Mouse (Mus musculus) cerebellum, adult (tissue): ENCODE measurements at regions not wholly inside any gene's neighbourhood (a gene's known extent, or its start where the extent isn't known, plus 50 kb on each side); places are given as distances from the start of the nearest gene placed in this dataset.
A peak's percentile ranks its signal among the peaks of the same experiment; 100 is the strongest.

ENCODE experiments used
- ATAC-seq: cut with Nextera tagmentation; 2 replicates; pipeline ENCODE4 v1.9.2; 2017; ENCODE audit warnings: mild to moderate bottlenecking, moderate library complexity, mixed read lengths; ENCODE audit not compliant: insufficient number of reproducible peaks, low FRiP score, low TSS enrichment

- no peak for ATAC-seq
Observed at GRCm38 (mm10) chr10:126505988-126506387, 395.2 kb downstream of the Atp23 start.

DNA sequence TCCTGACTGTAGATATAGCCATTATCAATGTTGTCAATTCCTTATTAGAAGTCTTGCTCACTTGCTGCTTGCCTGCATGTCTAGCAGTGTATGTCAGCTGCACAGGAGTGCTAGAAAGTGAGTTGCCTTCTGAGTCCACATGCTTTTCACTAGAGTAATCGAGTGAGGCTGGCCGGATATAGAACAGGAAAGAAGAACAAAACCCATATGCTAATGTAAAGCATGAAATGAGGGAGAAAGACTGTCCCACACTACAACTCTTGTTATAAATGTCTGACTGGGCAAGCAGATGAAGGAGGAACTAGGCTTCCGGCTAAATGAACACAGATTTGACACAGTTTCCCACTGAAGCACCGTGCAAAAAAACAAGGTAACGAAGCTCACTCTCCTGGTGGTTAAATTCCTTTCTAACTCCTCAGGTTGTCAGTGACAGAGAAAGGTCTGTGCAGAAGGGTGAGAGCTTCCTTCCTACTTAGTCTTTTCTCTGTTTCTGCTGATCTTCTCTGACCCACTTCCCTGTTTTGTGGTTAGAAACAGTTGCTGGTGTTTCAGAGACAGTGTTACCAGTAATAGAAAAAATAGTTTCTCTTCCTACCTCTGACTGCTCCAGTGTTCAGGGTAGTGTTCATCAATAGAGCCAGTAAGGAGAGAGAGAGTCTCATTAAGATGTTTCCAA lies 399.0 kb downstream of the Atp23 start:
- peak; percentile 31; the same call in 1 of the 2 replicates for ATAC-seq

- ATAC-seq: no peak
Observed at GRCm38 (mm10) chr10:126498726-126499125, 402.4 kb downstream of the Atp23 start.

DNA sequence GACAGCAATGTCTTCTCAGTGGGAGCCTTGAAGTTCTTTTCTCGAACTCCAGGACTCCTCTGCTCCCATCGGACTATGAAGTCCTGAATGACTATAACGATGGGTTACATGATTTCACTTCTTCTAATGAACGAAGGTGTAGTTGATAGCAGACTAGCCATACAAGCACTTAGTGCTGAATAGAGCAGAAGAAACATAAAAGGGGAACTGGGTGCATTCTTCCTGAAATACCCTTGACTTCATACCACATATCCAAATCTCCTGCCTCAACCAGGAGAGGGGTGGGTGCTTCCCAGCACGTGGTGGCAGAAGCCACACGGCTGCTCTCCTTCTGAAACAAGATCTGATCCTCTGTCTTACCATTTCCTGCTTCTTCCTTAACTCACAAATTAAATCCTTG lies 407.4 kb downstream of the Atp23 start:
- no peak for ATAC-seq

DNA sequence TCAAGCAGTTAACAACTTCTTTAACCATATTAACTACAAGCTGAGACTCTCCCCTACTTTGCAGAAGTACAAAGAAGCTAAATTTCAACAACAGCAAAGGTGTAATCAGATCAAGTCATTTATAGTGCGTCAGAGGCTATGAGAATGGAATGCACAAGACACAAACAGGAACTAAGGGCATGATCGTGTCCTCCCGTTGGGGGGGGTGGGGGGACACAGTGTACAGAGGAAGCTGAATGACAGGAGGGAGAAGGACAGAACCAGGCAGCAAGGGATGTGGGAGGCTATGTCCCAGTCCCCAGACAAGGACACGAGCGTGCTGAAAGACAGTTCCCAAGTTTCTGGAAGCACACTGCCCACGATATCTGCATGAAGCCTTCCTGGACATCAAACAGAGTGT lies 408.9 kb downstream of the Atp23 start:
- no peak for ATAC-seq

GRCm38 (mm10) chr10:126485129-126485528 lies 416.0 kb downstream of the Atp23 start:
- no peak for ATAC-seq

DNA sequence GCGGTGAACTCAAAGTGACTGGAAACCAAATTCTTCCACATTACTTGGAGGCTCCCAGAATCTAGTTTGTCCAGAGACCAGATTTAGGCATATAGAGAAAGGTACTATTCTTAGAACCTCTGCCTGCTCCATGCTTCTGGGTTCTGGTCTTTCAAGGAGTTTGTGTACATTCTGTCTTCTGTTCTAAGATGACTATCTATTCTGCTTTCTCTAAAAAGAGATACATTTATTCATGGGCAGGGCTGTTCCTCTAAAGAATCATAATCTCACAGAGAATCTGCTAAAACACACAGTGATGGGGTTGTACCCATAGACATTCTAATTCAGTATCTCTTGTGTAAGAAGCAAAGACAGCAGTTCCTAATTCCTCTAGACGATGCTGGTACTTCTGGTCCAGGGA lies 417.7 kb downstream of the Atp23 start:
- no peak for ATAC-seq

GRCm38 (mm10) chr10:126480382-126480781 lies 420.8 kb downstream of the Atp23 start:
- ATAC-seq: no peak

DNA sequence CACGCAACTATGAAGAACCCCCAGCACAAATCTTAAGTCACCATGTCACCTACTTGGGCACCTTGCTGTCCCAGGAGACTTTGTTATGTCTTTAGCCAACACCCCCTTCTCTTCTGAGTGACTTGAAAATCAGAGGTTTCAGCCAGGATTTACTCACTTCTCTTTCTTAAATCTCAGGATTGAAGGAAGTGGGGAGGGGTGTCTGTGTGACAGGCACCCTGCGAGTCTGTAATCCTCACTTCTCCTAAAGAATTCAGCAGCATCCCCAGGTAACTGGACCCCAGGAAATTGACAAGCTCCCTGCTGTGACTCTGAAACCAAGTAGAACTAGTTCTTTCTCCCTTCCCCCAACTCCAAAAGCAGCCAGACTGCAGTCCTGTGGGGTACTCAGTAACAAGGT lies 421.4 kb downstream of the Atp23 start:
- ATAC-seq: no peak

DNA sequence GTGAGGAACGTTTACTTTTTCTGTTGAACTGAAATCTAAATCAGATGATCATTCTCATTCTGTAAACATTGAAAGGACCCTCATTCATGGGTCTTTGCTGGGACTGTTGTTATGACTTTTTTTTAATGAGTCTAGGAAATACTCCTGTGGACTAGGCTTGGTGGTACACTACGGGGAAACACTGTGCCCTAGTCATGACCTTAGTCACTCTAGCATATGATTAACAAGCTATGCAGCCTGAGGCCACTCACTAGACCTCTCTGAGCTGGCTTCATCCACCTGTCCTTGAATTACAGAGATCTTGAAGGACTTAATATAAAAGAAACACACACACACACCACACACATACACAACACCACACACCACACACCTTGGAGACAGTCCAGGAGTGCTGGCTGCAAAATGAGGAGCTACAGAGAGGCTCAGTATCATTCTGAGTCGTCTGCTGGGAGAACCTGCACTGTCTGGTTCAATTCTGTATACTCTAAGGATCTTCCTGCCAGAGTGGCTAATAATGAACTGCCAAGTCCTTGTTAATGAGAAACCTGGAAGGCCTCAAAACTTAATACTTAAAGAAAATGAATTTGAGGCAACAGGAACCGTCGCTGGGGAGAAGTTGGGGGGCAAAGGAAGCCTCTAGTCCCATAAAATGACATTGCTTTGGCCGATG lies 428.0 kb downstream of the Atp23 start:
- ATAC-seq: no peak

- 0 out of 2 replicates have a peak, but pooled peaks have one; percentile 28 for ATAC-seq
Observed at GRCm38 (mm10) chr10:126470838-126471491, 430.2 kb downstream of the Atp23 start.

DNA sequence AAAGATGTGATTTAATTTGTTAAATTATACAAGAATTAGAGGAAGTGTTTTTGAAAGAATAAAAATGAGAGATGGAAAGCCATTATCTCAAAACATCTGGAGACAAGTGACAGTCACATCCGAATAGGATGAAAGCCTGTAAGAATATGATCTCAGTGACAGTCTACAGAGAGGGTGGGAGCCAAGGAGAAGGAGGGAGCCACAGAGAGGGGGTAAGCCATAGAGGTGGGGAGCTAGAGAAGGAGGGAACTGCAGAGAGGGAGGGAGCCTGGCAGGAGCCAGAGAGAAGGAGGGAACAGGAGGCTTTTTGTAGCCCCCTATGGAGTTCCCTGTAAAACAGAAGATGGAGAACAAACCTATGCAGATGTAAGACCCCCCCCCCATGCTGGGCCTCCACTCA lies 438.4 kb downstream of the Atp23 start:
- no peak for ATAC-seq

DNA sequence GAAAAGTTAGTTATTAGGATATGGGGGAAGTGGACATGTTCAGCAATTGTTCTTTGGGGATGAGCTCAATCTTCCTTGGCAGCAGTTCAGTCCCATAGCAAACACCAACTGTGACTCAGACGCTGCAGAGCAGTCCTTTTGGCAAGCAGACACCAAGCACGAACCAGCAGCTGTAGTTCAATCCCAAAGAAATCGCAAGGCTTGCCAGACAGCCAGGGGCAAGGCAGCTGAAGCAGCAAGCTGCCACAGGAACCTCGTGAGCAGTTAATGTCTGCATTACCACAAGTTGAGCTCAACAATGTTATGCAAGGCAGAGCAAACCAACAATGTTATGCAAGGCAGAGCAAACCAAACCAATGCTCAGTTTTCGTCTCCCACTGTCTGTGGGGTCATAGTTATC lies 442.6 kb downstream of the Atp23 start:
- no peak for ATAC-seq

- ATAC-seq: no peak
Observed at GRCm38 (mm10) chr10:126452757-126453528, 448.2 kb downstream of the Atp23 start.

DNA sequence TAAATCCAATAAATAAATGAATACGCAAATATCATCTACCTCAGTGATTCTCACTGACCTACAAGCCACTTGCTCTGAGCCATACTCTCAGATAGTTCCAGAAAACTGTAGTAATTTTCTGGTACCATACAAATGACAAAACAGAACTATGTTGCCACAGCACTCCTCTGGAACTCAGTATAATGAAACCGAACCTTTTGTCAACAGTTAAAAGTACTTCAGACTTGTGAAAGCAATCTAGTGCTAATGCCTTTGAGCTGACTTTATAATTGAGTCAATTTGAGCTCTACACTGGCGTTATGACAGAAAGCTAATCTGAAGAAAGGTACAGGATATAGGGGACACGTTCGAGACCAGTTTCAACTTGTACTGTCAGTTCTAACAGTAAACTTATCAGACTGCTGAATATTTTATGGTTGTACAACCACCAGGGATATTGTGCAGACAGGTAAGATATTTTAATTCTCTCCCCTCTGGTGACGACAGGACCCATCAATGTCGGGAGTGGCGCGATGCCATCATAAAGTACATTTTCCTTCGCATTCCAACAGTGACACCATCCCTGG lies 449.0 kb downstream of the Atp23 start:
- ATAC-seq: no peak

- ATAC-seq: no peak
Observed at GRCm38 (mm10) chr10:126431222-126431621, 465.3 kb downstream of the Lrig3 start.

GRCm38 (mm10) chr10:126430346-126430745 lies 464.4 kb downstream of the Lrig3 start:
- peak; percentile 70; the same call in 1 of the 2 replicates for ATAC-seq

GRCm38 (mm10) chr10:126429502-126429901 lies 463.5 kb downstream of the Lrig3 start:
- ATAC-seq: no peak

DNA sequence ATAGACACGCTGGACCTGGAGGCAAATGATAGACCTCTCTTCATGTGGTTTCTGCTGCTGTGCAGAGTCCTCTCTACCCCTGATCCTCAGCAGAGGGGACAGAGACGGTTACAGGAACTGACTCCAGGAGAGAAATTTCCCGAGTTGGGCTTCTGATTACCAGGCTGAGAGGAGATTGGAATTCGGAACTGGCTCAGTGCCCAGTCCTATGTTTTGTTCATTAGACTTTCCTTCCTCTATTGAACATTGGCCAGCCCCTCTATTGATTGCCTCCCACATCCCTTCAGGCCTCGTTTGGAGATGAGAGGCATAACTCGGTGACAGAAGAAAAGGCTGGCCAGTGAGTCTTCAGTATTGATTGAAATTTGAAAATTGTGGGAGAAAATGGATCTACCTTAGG lies 456.1 kb downstream of the Lrig3 start:
- ATAC-seq: no peak

DNA sequence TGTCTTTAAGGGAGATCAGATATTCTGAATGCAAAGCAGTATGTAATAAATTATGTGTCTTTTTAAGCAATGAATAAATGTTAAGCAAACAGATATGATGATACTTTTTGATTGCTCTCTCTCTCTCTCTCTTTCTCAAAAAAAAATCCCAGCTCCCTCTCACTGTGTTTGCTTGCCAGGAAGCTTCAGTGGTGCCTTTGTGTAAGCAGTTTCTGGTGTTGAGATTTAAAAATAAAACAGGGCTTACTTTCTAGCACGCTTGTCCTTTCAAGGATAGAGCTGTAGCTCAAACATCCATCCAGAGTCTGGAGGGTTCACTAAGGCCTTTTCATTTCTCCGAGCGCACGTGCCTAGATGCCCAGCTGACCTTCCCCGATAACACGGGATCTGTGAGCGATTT lies 447.8 kb downstream of the Lrig3 start:
- ATAC-seq: no peak

DNA sequence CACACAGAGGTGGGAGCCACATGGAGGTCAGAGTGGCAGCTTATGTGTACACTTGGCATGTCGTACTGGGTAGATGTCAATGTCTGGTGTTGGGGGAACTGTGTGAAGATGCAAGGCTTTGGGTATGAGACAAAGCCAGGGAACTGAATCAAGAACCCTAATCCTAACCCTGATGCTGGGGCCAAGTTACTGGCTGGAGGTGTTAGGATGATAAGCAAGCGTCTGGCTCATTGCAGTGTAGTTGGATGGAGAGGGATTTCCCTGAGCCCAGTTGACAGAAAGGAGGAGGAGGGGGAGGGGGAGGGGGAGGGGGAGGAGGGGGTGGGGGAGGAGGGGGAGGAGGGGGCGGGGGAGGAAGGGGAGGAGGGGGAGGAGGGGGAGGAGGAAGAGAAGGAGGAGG lies 426.3 kb downstream of the Lrig3 start:
- ATAC-seq: no peak
